Mouse (Mus musculus): ENCODE results near the gene Exosc5. TPM values are rescaled to one million over a fixed set of nuclear protein-coding genes. Genes with fewer than 3 reads are reported as not detected.

Gene Exosc5
- polyA plus RNA-seq, 1 experiment from 2014 or later: 139 TPM

DNA sequence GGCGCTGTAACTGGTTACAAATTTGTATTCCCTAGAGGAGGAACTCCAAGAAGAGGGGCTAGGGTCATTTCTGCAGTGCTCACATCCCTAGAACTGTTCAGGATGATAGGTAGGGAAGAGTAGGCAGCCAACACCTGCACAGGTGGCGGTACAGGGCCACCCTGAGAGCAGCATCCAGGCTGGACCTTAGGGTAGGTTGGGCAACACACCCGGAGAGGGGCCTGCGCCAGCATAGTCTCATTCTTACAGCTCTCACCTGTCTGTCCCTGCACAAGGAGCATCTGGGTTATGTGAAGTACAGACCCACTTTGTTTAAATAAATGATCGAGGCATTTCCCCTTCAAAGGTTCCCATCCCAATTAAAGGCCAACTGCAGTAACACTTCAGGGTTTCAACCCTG is 61.8 kb downstream of the Exosc5 start:
- DNase-seq (ENCODE audit: low spot score): no peak
- H3K4me1 ChIP-seq (replicated peaks; ENCODE audit: control insufficient read depth, insufficient read depth, low read length): peaks cover 18% of the 10 kb centered on the region
- no peaks in the 10 kb centered on the region for H3K9me3 ChIP-seq (ENCODE audit: control insufficient read depth, low read length)
- ATAC-seq (replicated peaks; ENCODE audit: low FRiP score): no peak
- no peak overlapping the region for H3K4me2 ChIP-seq
- no peak overlapping the region for H3K4me3 ChIP-seq (ENCODE audit: low read depth, low read length)
- peaks cover 41% of the 10 kb centered on the region for H3K36me3 ChIP-seq (ENCODE audit: control insufficient read depth, insufficient read depth, low read length)
- H3K9ac ChIP-seq (ENCODE audit: low read depth, low read length): no peak overlapping the region
- 83% methylated on average over 5 of the region's 5 CpGs for WGBS
- H3K27ac ChIP-seq (ENCODE audit: low read depth, low read length): no peak overlapping the region; the same call in 1 of the 2 replicates
- no peaks in the 10 kb centered on the region for H3K27me3 ChIP-seq (replicated peaks; ENCODE audit: control insufficient read depth, insufficient read depth, low read length)

Other genes with a start within 250 kb of the Exosc5 start
- gene Cxcl17, start 246.3 kb upstream of the Exosc5 start, polyA plus RNA-seq (2014; fragmentation: Nextera tagmentation; extraction: Ambion mirVana): 0.38 TPM in 1 of 2 replicates, not detected in the other
- gene Ceacam1, start 181.6 kb upstream of the Exosc5 start, polyA plus RNA-seq (2014; fragmentation: Nextera tagmentation; extraction: Ambion mirVana): 2.3 and 3.6 TPM in 2 replicates
- not detected in 2 replicates for gene Ceacam2, start 119.3 kb upstream of the Exosc5 start, polyA plus RNA-seq (2014; fragmentation: Nextera tagmentation; extraction: Ambion mirVana)
- gene Erich4, start 43.3 kb upstream of the Exosc5 start, polyA plus RNA-seq (2014; fragmentation: Nextera tagmentation; extraction: Ambion mirVana): not detected in 2 replicates
- 23.3 and 24.8 TPM in 2 replicates for gene Dmac2, start 39.8 kb upstream of the Exosc5 start, polyA plus RNA-seq (2014; fragmentation: Nextera tagmentation; extraction: Ambion mirVana)
- gene B3gnt8, start 32.5 kb upstream of the Exosc5 start, polyA plus RNA-seq (2014; fragmentation: Nextera tagmentation; extraction: Ambion mirVana): 2.3 and 3.1 TPM in 2 replicates
- 34.2 and 35.5 TPM in 2 replicates for gene Bckdha, start 183 bp upstream of the Exosc5 start, polyA plus RNA-seq (2014; fragmentation: Nextera tagmentation; extraction: Ambion mirVana)
- 2.5 and 3.3 TPM in 2 replicates for gene Tmem91, start 16.0 kb downstream of the Exosc5 start, polyA plus RNA-seq (2014; fragmentation: Nextera tagmentation; extraction: Ambion mirVana)
- gene B9d2, start 21.6 kb downstream of the Exosc5 start, polyA plus RNA-seq (2014; fragmentation: Nextera tagmentation; extraction: Ambion mirVana): 38.2 and 40.9 TPM in 2 replicates
- gene Tgfb1, start 27.8 kb downstream of the Exosc5 start, polyA plus RNA-seq (2014; fragmentation: Nextera tagmentation; extraction: Ambion mirVana): 14.4 and 16.4 TPM in 2 replicates
- 33.2 and 33.9 TPM in 2 replicates for gene Ccdc97, start 59.9 kb downstream of the Exosc5 start, polyA plus RNA-seq (2014; fragmentation: Nextera tagmentation; extraction: Ambion mirVana)
- 67.2 and 68.6 TPM in 2 replicates for gene Hnrnpul1, start 95.6 kb downstream of the Exosc5 start, polyA plus RNA-seq (2014; fragmentation: Nextera tagmentation; extraction: Ambion mirVana)
- 34.2 and 35.4 TPM in 2 replicates for gene Axl, start 129.5 kb downstream of the Exosc5 start, polyA plus RNA-seq (2014; fragmentation: Nextera tagmentation; extraction: Ambion mirVana)
- 1.4 and 2.6 TPM in 2 replicates for gene Cyp2s1, start 157.7 kb downstream of the Exosc5 start, polyA plus RNA-seq (2014; fragmentation: Nextera tagmentation; extraction: Ambion mirVana)
- gene Cyp2b10, start 238.5 kb downstream of the Exosc5 start, polyA plus RNA-seq (2014; fragmentation: Nextera tagmentation; extraction: Ambion mirVana): not detected in 2 replicates